In the genomic region with DNA sequence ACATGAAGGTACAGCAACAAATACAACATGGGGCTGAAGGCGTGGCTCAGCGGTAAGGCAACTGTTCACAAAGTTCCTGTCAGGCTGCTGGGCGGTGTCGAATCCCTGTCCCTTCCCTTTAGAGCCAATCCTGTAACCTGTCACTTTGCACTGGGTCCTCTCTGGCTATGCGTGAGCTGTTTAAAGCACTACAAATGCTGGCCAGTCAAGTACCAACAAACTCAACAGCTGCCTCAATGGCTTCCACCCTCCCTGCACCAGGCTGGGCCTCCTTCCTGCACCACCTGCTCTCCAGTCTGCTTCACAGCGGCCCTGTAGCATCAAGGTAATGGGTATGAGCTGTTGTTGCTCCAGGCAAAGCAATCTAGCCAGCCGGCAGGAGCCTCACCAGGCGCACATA, we compare ENCODE assay signal across 18 mouse cellular contexts.
"Had no signal": no experiment of that assay in that cellular context is flagged by ENCODE, and none has a peak within 500 bp of the region (broad histone marks: within the 10 kb centered on the region; RNA-seq: fewer than 3 reads in every experiment).

No protein-coding gene starts in this region.

- H3K27me3 ChIP-seq: limb, embryonic 13.5 days; liver, embryonic 12.5 days; liver, embryonic 15.5 days; lung, embryonic 15.5 days; midbrain, embryonic 12.5 days; midbrain, embryonic 15.5 days had no signal

- H3K4me1 ChIP-seq: limb, embryonic 10.5 days; limb, embryonic 13.5 days; liver, embryonic 12.5 days; liver, embryonic 15.5 days; lung, embryonic 15.5 days; midbrain, embryonic 12.5 days; midbrain, embryonic 15.5 days had no signal

- H3K4me3 ChIP-seq: limb, embryonic 10.5 days; limb, embryonic 13.5 days; liver, embryonic 12.5 days; liver, embryonic 15.5 days; lung, embryonic 15.5 days; midbrain, embryonic 12.5 days; midbrain, embryonic 15.5 days had no signal

- DNase-seq: kidney, adult 2 months; liver; lung, adult 18-20 months; lung, postnatal 10 days; lung, postnatal 36 days; right cerebral cortex, postnatal 14 days; right cerebral cortex, postnatal 4 days; spleen, adult 18-20 months had no signal

- ATAC-seq: intestine, postnatal 0 days; liver, embryonic 12.5 days; midbrain, embryonic 15.5 days had no signal

- H3K9me3 ChIP-seq: limb, embryonic 10.5 days; limb, embryonic 13.5 days; liver, embryonic 12.5 days; liver, embryonic 15.5 days; lung, embryonic 15.5 days; midbrain, embryonic 12.5 days; midbrain, embryonic 15.5 days had no signal

- H3K27ac ChIP-seq: kidney, postnatal 0 days; limb, embryonic 10.5 days; limb, embryonic 13.5 days; liver, embryonic 12.5 days; liver, embryonic 15.5 days; lung, embryonic 15.5 days; midbrain, embryonic 12.5 days; midbrain, embryonic 15.5 days; stomach, postnatal 0 days had no signal
